Mouse (Mus musculus): Measurements from ENCODE around the gene Cast. TPM values are rescaled to one million over a fixed set of nuclear protein-coding genes. Genes with fewer than 3 reads are reported as not detected.

Gene Cast
- total RNA-seq, 2 experiments from 2014 or later, result 10.3 to 11.5 TPM

- H3K27ac ChIP-seq, result no peak overlapping the region
- TF ChIP-seq CTCF (IDR thresholded peaks at IDR 0.05), result no peak
- no peak for DNase-seq (ENCODE audit: extremely low spot score in 1 of 2, low spot score in 2 of 2)
- no peak overlapping the region for H3K4me3 ChIP-seq
- intact Hi-C loops (cut with DNase I), result no loop called here
These were observed 36.5 kb downstream of the Cast start for GRCm38 (mm10) chr13:74772151-74772550.

GRCm38 (mm10) chr13:74770480-74770879, 38.1 kb downstream of the Cast start:
- intact Hi-C loops (cut with DNase I), result no loop called here
- peak; percentile 49 to 58 for DNase-seq (ENCODE audit: extremely low spot score in 1 of 2, low spot score in 2 of 2)
- peak overlapping the region; percentile 53 for H3K4me3 ChIP-seq
- no peak overlapping the region for H3K27ac ChIP-seq
- peak; percentile 47 for TF ChIP-seq CTCF (IDR thresholded peaks at IDR 0.05)

GRCm38 (mm10) chr13:74769871-74770270, 38.7 kb downstream of the Cast start:
- Histone ChIP-seq H3K4me3 (peak overlapping the region; percentile 53), H3K27ac (no peak overlapping the region)
- DNase-seq (ENCODE audit: extremely low spot score in 1 of 2, low spot score in 2 of 2), result no peak
- TF ChIP-seq CTCF (IDR thresholded peaks at IDR 0.05), result no peak
- intact Hi-C loops (cut with DNase I), result no loop called here

GRCm38 (mm10) chr13:74767186-74767585, 41.4 kb downstream of the Cast start:
- DNase-seq (ENCODE audit: extremely low spot score in 1 of 2, low spot score in 2 of 2), result no peak
- no peak overlapping the region for H3K4me3 ChIP-seq
- intact Hi-C loops (cut with DNase I), result no loop called here
- H3K27ac ChIP-seq, result no peak overlapping the region
- TF ChIP-seq CTCF (IDR thresholded peaks at IDR 0.05), result no peak

GRCm38 (mm10) chr13:74762741-74763140, 45.9 kb downstream of the Cast start:
- no peak for TF ChIP-seq CTCF (IDR thresholded peaks at IDR 0.05)
- H3K27ac ChIP-seq, result no peak overlapping the region
- intact Hi-C loops (cut with DNase I), result no loop called here
- no peak overlapping the region for H3K4me3 ChIP-seq
- no peak for DNase-seq (ENCODE audit: extremely low spot score in 1 of 2, low spot score in 2 of 2)

- TF ChIP-seq CTCF (IDR thresholded peaks at IDR 0.05), result no peak
- intact Hi-C loops (cut with DNase I), result no loop called here
These were observed 49.5 kb downstream of the Cast start for GRCm38 (mm10) chr13:74759152-74759551.

GRCm38 (mm10) chr13:74743219-74743618, 65.4 kb downstream of the Cast start:
- TF ChIP-seq CTCF (IDR thresholded peaks at IDR 0.05), result no peak
- intact Hi-C loops (cut with DNase I), result no loop called here
- no peak overlapping the region for H3K4me3 ChIP-seq

More at GRCm38 (mm10) chr13:74759152-74759551, 49.5 kb downstream of the Cast start:
- no peak for DNase-seq (ENCODE audit: extremely low spot score in 1 of 2, low spot score in 2 of 2)
- H3K27ac ChIP-seq, result no peak overlapping the region
- H3K4me3 ChIP-seq, result no peak overlapping the region

GRCm38 (mm10) chr13:74736396-74736795, 72.2 kb downstream of the Cast start:
- intact Hi-C loops (cut with DNase I), result no loop called here
- TF ChIP-seq CTCF (IDR thresholded peaks at IDR 0.05), result no peak
- no peak overlapping the region for H3K27ac ChIP-seq
- no peak for DNase-seq (ENCODE audit: extremely low spot score in 1 of 2, low spot score in 2 of 2)
- no peak overlapping the region for H3K4me3 ChIP-seq

More at GRCm38 (mm10) chr13:74743219-74743618, 65.4 kb downstream of the Cast start:
- DNase-seq (ENCODE audit: extremely low spot score in 1 of 2, low spot score in 2 of 2), result no peak
- no peak overlapping the region for H3K27ac ChIP-seq

GRCm38 (mm10) chr13:74735834-74736233, 72.8 kb downstream of the Cast start:
- TF ChIP-seq CTCF (IDR thresholded peaks at IDR 0.05), result no peak
- Histone ChIP-seq H3K27ac (no peak overlapping the region), H3K4me3 (no peak overlapping the region)
- DNase-seq (ENCODE audit: extremely low spot score in 1 of 2, low spot score in 2 of 2), result no peak
- intact Hi-C loops (cut with DNase I), result no loop called here

- no peak overlapping the region for H3K4me3 ChIP-seq
- no peak for TF ChIP-seq CTCF (IDR thresholded peaks at IDR 0.05)
- no peak overlapping the region for H3K27ac ChIP-seq
- intact Hi-C loops (cut with DNase I), result no loop called here
- no peak for DNase-seq (ENCODE audit: extremely low spot score in 1 of 2, low spot score in 2 of 2)
These were observed 74.9 kb downstream of the Cast start for GRCm38 (mm10) chr13:74733726-74734125.

GRCm38 (mm10) chr13:74719002-74719401, 89.6 kb downstream of the Cast start:
- intact Hi-C loops (cut with DNase I), result no loop called here
- Histone ChIP-seq H3K4me3 (no peak overlapping the region), H3K27ac (no peak overlapping the region)
- DNase-seq (ENCODE audit: extremely low spot score in 1 of 2, low spot score in 2 of 2), result no peak
- no peak for TF ChIP-seq CTCF (IDR thresholded peaks at IDR 0.05)

GRCm38 (mm10) chr13:74696225-74696624, 112.4 kb downstream of the Cast start:
- Histone ChIP-seq H3K27ac (no peak overlapping the region), H3K4me3 (no peak overlapping the region)
- intact Hi-C loops (cut with DNase I), result no loop called here
- TF ChIP-seq CTCF (IDR thresholded peaks at IDR 0.05), result no peak
- DNase-seq (ENCODE audit: extremely low spot score in 1 of 2, low spot score in 2 of 2), result no peak

GRCm38 (mm10) chr13:74695497-74696193, 113.0 kb downstream of the Cast start:
- H3K4me3 ChIP-seq, result no peak overlapping the region
- intact Hi-C loops (cut with DNase I), result no loop called here
- no peak overlapping the region for H3K27ac ChIP-seq
- no peak for DNase-seq (ENCODE audit: extremely low spot score in 1 of 2, low spot score in 2 of 2)
- no peak for TF ChIP-seq CTCF (IDR thresholded peaks at IDR 0.05)

Other genes starting within 250 kb of the Cast start
- gene Erap1, start 169.2 kb downstream of the Cast start, total RNA-seq (2021), result 10 to 100 TPM; 11.0 to 15.1 TPM

Data from left cerebral cortex, adult 2 months (tissue).